Mouse (Mus musculus): ENCODE measurements at regions not wholly inside any gene's neighbourhood (a gene's known extent, or its start where the extent isn't known, plus 50 kb on each side); places are given as distances from the start of the nearest gene placed in this dataset.

DNA sequence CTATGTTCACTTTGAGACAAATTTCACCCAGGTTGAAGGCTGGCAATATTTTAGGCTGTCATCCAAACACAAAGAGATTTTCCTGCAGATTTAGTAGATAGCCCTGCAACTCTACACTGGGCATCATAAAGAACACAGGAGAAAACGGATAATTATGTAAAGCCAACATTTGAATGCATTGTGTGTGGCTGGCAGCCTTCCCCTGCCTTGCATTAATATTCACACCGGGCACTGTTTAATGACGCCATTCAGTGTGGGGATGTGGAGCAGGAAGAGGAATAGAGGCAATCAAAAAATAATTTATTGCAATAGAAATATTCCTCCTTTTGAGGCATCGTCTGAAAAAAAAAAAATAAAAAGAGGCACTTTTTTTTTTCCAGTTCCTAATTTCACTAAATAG lies 105.7 kb downstream of the Samd5 start:
- no peak for DNase-seq (ENCODE audit: low spot score in 2 of 2)

DNA sequence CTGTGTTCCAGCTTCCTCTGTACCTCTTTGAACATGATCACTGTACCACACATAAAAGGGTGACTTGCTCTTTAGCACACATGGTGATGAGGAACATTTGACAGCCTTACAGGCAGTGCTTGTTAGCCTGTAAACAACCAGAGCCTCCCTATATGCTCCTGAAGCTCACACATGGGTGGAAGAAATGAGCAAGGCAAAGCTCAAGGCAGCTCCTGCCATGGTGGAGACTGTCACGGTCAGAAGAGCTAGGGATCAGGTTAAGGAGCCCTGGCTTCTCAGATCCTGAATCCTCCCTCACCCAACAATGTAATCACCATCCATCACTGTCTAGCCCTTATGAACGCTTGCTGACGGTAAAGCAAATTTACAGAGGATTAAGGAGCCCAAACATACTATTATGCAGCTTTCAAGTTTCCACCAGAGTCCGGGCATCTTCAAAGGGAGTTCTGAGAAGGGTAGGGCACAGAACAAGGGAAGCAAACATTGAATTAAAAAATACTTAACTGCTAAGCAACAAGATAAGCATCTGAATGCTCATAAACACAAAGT lies 117.4 kb downstream of the Samd5 start:
- no peak for DNase-seq (ENCODE audit: low spot score in 2 of 2)

DNA sequence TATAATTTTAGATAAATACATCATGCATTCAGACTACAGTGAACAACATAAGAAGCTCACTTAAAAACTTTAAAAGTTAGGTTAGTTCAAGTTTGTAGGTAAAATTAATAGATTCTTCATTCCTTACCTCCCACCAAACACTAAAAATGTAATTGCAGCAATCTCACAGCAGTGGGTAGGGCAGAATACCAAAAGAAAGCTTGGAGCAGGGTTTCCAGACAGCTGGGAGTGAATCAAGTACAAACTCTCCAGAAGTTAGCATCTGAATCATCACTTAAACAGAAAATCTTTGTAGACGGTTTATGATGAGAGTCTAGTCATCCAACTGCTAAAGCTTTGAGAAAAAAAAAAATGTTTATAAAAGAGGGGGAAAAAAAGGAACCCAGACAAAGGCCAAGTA lies 117.9 kb downstream of the Samd5 start:
- DNase-seq (ENCODE audit: low spot score in 2 of 2), result no peak

DNA sequence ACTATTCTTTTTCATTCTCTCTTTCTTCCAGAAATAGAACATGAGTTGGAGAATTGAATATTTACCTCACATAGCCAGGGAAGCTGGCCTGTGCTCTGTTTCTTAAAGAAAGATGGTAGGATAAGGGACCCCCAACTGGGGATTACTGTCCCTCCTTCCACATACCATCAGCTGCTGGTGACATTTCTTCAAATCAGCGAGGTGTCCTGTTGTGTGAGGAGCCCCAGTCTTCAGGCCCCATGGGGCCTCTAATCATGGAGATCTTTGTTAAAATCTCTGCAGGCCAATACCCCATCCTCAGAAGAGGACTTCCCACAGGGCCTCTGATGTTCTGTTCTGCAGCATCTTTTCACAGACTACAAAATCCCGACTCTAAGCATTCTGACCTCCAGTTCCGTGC lies 121.1 kb downstream of the Samd5 start:
- DNase-seq (ENCODE audit: low spot score in 2 of 2), result no peak

DNA sequence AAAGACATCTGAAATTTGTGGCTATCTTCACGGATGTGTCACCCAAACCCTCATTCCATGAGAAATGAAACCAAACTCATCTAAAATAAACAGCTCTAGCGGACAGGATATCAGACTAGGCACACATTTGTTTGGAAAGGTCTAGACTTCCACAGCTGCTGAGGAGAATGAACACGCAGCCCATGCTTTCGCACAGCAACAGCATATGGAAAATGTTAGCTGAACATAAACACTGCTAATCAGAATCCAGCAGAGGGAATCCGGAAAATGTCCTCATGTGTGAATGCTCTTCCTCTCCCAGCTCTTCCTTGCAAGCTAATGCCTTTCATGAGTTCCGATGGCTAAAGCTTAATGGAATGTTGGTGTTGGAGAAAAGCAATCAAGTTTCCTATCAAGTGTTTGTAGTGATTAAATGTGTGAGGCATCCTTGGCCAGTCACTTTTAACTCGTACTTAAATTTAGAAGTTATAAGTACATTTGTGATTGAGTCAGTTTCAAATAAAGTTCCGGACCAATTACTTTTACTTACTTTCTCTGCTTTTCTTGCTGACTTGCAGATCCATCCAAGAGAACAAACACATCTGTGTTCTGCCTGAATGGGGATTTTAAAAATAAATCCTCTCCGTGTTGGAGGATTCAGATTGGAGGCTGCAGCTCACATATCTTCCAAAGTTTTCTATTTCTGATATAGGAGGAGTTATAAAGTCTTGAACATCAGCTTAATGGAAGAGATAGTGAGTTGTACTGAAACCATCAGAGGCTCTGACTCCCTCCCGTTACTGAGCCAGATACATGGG lies 124.9 kb downstream of the Samd5 start:
- DNase-seq (ENCODE audit: low spot score in 2 of 2), result peak in 1 of 2 experiments; percentile 41

DNA sequence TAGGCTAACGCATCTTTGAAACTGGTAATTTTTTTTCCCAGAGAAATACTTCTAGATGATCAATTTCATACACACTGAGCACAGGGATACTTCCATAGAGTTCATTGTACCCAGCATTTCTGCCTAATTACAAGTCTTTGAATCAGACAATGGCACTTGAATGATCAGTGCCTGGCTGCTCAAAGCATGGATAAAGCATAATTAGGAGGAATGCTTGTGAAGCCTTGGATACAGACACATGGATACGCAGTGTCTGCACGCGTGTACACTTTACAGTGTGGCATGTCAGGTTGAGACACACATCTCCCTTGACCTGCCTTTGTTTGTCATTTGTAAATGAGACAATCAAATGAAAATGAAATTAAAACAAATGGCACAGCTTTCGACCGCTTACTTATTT lies 129.2 kb downstream of the Samd5 start:
- no peak for DNase-seq (ENCODE audit: low spot score in 2 of 2)

DNA sequence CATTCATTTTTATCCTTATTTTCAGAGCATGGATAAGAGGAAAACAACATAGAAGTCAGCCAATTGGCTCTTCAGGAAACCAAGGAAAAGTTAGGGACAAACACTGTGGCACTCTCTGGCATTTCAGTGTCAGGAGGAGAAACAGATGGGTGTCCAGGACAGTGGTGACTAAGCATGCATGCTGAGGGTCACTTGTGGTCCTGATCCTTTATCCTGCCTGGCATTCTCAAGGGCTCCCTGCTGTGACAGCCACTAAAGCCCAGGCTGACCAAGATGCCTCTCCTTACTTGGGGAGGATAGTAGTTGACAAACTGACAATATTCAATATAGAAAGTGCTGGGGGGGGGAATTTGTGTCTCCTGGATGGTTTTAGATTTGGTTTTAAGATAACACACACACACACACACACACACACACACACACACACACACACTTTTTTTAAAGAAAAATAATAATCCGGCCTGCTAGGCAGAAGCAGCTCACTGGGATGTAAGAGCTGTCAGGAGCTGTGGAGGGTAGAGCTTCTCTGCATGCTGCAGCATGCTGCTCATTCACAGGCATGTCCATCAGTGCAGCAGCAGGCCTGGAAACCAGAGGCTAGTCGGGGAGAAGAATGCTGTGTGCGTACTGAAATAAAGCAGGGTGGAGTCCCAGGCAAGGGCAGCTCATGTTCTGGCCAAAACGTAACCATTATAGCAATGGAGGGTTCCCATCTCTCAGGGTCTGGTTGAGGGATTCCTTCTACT lies 130.8 kb downstream of the Samd5 start:
- no peak for DNase-seq (ENCODE audit: low spot score in 2 of 2)

DNA sequence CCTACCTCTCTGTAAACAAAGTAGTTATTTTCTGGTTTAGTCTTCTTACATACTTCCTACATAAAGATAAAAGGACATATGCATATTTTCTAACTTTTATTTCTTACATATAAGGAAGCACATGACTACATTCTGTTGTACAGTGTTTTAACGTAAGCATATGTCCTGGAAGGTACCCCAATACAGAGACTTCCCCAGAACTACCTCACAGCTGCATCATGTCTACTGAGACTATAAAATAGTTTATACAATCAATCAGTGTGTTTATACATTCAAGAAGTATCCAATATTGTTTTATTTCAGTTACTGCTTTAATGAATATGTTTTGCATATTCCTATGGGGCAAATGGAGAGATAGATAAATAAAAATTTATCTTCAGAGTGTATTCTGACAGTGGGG lies 133.4 kb downstream of the Samd5 start:
- DNase-seq (ENCODE audit: low spot score in 2 of 2), result no peak

DNA sequence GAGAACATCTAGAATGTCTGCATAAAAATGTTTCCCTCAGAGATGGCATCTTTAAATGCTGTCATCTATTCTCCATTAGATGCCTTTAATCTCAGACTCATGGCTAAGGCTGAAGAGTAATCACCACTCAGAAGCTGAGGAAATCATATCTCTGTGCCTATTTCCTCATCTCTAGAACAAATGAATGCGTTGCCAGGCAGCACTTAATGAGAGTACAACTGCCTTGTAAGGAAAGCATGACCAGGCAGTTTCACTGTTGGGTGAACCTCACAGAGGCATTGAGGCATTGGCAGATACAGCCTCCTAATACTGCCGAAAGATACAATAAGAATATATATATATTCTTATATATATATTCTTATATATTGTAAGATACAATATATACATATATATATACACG lies 137.3 kb downstream of the Samd5 start:
- DNase-seq (ENCODE audit: low spot score in 2 of 2), result no peak

DNA sequence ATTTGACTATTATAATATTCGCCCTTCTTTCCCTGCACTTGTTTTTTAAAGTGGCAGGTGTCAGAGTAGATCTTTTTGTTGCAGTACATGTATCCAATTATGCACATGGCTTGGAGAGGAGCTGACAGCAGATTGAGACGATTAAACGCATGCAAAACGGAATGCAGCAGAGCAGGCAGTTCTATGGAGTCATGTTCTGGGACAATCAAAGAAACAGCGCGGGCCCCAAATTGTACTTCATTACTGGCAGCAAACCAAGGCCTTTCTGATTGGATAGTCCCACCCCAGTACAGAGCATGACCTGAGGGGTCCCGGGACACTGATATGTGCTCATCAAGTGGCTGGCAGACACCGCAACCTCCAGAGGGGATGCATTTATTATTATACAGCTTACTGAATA lies 140.5 kb downstream of the Samd5 start:
- DNase-seq (ENCODE audit: low spot score in 2 of 2), result no peak

DNA sequence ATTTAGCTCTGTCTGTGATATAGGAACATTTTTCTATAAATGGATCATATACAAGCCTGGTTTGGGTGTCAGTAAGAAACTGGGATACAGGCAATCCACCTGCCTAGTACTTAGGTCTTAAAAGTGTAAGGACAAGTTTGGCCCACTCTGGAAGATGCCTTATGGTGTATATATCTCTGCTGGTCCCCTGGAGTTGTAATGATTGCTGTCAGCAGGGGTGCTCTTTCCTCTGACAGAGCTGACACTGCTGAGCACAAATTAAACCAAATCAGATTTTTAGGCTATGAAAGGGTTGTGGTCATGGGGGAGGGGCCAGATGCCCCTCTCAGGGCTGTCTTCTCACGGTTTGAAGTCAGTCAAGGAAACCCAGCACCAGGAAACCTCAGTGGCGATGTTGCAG lies 141.7 kb downstream of the Samd5 start:
- DNase-seq (ENCODE audit: low spot score in 2 of 2), result no peak

DNA sequence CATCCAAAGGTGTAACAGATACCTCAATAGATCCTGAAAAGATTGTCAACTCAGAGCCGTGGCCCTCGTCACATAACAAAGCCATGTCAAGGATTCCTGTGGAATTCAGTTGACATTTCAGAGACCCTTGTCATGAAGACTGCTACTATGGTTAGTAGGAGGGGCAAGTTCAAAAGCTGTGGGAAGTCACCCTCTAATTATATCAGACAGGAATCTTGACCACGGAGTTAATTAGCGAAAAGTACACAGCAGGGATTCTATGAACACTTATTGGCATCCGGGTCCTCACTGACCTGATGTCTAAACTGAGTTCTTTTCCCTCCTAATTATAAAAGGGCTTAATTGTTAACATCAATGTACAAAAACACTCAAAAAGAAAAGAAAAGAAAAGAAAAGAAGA lies 143.1 kb downstream of the Samd5 start:
- no peak for DNase-seq (ENCODE audit: low spot score in 2 of 2)

DNA sequence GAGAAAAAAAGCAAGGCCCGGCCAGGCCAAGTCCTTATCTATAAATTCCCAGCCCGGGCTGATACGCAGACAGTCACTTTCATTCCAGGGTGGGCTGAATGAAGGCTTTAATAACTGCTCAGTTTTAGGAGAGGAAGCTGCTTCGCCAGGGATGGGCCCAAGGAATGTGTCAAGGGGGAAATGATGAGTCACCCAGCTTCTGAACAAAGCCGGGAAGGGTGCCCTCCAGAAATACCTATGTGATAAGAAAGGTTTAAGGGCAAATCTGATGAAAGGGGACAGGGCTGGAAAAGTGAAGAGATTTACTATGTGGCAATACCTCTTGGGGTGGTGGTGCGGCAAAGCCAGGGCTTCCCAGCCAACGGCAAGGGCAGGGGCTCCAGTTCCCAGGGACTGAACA lies 145.6 kb downstream of the Samd5 start:
- no peak for DNase-seq (ENCODE audit: low spot score in 2 of 2)

DNA sequence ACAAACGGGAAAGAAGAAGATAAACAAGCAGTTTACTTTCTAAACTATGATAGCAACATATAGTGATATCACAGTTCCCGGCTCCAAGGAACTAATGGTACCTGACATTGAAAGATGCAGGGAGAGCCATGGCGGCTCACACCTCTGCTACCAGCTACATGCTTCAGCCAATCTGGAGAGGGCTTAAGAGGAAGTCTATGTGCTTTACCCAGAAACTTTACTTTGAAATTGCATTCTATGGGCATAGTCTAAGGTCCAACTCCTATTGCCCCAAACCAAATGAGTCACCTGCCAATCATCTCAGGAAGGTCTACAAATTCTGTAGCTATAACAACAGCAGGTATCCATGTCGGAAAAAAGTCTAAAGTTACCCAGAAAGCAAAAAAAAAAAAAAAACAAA lies 146.9 kb downstream of the Samd5 start:
- DNase-seq (ENCODE audit: low spot score in 2 of 2), result no peak

DNA sequence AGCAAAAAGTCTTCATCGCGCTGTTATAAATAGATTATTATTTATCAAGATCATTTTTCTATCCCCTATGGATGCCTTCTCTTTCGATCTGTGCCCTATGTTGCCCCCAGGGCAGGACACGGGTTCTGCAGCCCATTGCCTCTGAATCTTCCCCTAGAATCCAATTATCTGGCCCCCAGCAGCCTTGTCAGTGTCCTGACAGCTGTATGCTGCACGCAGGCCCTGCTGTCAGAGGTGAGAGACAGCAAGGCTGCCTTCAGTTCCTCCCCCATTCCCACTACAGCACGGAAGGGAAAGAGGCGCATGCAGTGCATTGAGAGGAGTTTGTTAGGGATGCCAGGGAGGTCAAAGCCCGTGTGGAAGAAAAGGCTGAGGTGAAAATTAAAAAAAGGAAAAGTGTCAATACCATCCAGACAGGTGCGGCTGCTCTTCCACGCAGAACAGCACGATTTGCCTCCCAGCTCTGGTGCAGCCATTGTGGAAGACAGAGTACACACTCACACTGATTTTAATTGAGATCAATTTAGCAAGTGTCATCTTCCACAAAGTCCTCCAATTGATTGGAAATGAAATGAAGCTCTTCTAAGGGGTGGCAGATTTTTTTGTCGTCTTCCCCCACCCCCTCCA lies 165.1 kb downstream of the Samd5 start:
- no peak for DNase-seq (ENCODE audit: low spot score in 2 of 2)

DNA sequence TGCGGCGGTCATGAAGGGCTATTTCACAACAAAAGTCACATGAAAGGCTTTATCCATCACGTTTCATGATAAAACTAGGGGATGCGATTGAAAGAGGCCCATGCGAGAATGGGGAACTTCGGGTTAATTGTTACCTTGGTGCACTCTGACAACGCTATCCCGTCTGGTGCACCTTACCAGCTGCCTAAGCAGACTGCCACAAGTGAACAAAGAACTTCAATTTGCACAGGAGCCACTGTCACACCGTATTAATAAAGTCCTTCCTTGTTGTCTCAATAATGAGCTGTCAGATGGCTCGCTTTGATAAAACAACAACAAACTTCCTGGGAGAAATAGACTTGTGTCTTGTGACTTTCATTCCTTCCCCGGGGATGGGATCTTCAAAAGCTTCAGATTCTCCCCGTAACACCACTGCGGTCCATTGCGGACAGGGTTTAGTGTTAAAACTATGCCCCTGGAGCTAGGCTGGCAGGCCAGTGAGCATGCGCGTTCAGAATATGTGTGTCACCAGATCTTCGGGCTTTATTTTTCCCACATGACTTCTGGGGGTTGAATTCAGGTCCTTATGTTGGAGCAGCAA lies 165.8 kb downstream of the Samd5 start:
- no peak for DNase-seq (ENCODE audit: low spot score in 2 of 2)

DNA sequence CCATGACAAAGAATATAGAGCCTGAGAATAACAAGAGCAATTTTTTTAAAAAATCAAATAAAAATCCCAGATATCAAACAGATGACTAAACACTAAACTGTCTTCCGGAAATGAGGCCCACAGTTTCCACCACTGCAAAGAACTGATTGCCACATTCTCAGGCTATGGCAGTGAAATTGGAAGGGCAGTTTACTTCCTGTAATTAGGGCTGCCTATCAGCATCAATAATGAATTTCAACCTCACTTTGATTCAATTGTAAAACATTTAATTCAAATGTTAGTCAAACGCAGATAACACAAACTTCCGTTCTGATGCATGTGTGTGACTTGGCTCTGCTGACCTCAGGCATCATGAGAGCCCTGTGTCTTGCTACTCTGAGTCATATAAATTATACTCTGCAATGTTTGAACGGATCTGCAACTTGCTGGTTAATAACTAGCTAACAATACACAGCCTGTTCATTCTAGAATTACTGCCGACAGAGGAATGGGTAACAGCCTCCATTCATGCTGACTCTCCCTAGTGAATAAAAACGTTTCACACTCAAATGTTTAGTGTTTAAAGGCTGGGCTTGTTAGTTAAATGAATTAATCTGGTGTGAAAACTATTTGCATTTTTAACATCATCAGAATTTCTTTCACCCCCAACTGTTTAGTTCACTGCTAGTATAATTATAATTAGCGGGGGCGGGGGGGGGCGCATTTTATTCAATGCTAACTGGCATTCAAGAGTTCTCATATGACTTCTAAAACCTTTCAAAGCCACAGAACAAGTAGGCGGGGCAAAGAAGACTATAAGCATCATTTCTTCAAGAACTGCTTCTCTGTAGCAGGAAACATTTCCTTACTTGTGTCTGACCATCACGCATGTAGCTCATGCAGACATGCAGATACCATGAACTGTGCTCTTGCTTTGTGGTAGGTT lies 171.2 kb downstream of the Samd5 start:
- no peak for DNase-seq (ENCODE audit: low spot score in 2 of 2)

DNA sequence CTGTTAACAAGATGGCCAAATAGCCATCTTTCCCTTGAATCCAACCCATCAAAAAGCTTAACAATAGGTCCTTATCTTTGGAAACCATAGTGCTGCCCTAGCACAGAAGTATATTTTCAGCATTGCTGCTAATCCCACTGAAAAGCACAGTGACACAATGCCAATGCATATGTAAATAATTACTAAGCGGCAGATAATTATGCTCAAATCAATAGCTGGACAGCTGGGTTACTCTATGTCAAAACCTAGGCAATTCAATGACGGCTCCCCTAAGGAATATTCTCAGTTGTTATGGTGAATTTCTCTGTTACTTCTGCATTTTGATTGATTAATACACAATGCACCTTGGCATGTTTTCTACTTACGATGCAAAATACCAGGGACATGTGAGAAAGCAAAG lies 176.5 kb downstream of the Samd5 start:
- no peak for DNase-seq (ENCODE audit: low spot score in 2 of 2)

DNA sequence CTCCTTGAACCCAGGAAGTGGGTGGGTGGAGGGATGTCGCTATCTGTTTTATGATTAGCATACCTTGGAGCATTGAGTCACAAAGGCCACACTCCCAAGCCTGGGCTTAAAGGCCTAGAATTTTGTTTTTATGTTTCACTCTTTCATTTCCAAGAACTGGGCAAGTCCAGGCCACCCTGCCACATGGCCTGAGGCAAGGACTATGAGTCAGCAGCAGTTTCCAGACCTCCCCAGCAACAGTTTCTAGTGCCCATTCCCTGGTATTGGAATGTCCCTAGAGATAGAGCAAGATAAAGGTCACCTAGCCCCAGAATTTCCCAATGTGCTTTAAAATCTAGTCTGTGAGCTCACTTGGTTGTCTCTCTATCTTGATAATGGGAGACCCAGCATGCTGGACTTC lies 178.0 kb downstream of the Samd5 start:
- no peak for DNase-seq (ENCODE audit: low spot score in 2 of 2)

DNA sequence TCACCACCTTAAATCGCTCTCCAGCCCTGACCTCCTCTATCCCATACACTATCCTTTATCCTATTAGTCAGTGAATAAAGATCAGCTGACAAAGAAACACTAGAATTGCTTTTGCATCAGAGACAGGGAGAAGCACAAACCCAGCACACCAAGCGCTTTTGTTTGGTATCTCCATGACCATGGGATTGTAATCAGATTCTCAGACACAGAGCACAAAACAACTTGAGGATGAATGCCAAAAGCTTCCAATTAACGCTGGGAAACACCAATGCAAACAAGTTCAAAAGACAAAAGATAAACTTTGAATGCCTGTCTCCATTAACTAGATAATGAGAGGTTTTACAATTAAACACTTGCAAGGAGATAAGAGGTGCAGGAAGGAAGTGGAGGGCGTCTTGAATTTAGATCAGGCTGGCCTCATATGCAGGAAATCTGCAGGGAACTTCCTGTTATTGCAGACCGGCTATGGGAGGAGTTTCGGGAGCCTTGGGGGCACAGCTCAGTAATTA lies 179.8 kb downstream of the Samd5 start:
- DNase-seq (ENCODE audit: low spot score in 2 of 2), result no peak

DNA sequence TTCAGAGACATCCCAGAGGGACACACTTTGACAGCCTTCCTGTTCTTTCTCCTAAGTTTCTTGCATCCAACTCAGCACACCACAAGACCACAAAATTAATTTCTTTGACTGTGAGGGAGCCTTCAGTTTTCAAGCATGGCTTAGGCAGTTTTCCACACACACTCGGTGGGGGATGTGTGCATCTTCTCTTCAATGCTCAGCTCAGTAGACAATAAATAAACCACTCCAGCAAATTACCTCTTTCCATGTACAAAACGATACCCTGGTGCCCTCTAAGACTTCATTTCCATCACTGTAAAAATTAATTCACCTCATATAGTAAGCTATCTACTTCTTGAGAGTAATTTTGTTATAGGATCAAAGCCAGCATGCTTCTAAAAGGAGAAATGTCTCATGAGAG lies 184.6 kb downstream of the Samd5 start:
- no peak for DNase-seq (ENCODE audit: low spot score in 2 of 2)

All from right cerebral cortex, postnatal 10 days (tissue).